Mouse (Mus musculus): ENCODE data around the gene Ly6g5b. TPM values are rescaled to one million over a fixed set of nuclear protein-coding genes. Genes with fewer than 3 reads are reported as not detected.

Ly6g5b gene
- polyA plus RNA-seq, 1 experiment from 2014 or later = 0.66 TPM

- Histone ChIP-seq H3K4me2 (ENCODE audit: low read depth, low read length) (no peak overlapping the region), H3K27me3 (replicated peaks; ENCODE audit: control insufficient read depth, insufficient read depth, low read length) (no peaks in the 10 kb centered on the region), H3K4me3 (ENCODE audit: low read length) (no peak overlapping the region), H3K9me3 (ENCODE audit: control insufficient read depth, low read length) (peaks cover 3% of the 10 kb centered on the region; the same call in 1 of the 2 replicates), H3K9ac (ENCODE audit: low read depth, low read length) (no peak overlapping the region), H3K36me3 (ENCODE audit: control insufficient read depth, insufficient read depth, low read length) (peaks cover 77% of the 10 kb centered on the region), H3K4me1 (ENCODE audit: control insufficient read depth, insufficient read depth, low read length) (no peaks in the 10 kb centered on the region), H3K27ac (ENCODE audit: low read length) (no peak overlapping the region)
- ATAC-seq = no peak
- 61% methylated on average over 3 of the region's 3 CpGs for WGBS
Measured at GRCm38 (mm10) chr17:35147348-35147747, 32.1 kb upstream of the Ly6g5b start.

- Histone ChIP-seq H3K9me3 (ENCODE audit: control insufficient read depth, low read length) (peaks cover 3% of the 10 kb centered on the region; the same call in 1 of the 2 replicates), H3K27me3 (replicated peaks; ENCODE audit: control insufficient read depth, insufficient read depth, low read length) (no peaks in the 10 kb centered on the region), H3K4me3 (ENCODE audit: low read length) (no peak overlapping the region), H3K27ac (ENCODE audit: low read length) (no peak overlapping the region), H3K9ac (ENCODE audit: low read depth, low read length) (no peak overlapping the region), H3K4me1 (ENCODE audit: control insufficient read depth, insufficient read depth, low read length) (no peaks in the 10 kb centered on the region), H3K36me3 (ENCODE audit: control insufficient read depth, insufficient read depth, low read length) (peaks cover 80% of the 10 kb centered on the region), H3K4me2 (ENCODE audit: low read depth, low read length) (no peak overlapping the region)
- ATAC-seq = no peak
- 87% methylated on average over 5 of the region's 5 CpGs for WGBS
Measured at GRCm38 (mm10) chr17:35146139-35146538, 30.9 kb upstream of the Ly6g5b start.

- H3K9ac ChIP-seq (ENCODE audit: low read depth, low read length) = no peak overlapping the region
- no peak overlapping the region for H3K27ac ChIP-seq (ENCODE audit: low read length)
- ATAC-seq = no peak
- peaks cover 3% of the 10 kb centered on the region; the same call in 1 of the 2 replicates for H3K9me3 ChIP-seq (ENCODE audit: control insufficient read depth, low read length)
- H3K4me2 ChIP-seq (ENCODE audit: low read depth, low read length) = no peak overlapping the region
- no peaks in the 10 kb centered on the region for H3K27me3 ChIP-seq (replicated peaks; ENCODE audit: control insufficient read depth, insufficient read depth, low read length)
- 0 out of 2 replicates have a peak, but pooled peaks cover 9% of the 10 kb centered on the region for H3K4me1 ChIP-seq (ENCODE audit: control insufficient read depth, insufficient read depth, low read length)
- peaks cover 69% of the 10 kb centered on the region for H3K36me3 ChIP-seq (ENCODE audit: control insufficient read depth, insufficient read depth, low read length)
- H3K4me3 ChIP-seq (ENCODE audit: low read length) = no peak overlapping the region
- WGBS = 88% methylated on average over 6 of the region's 6 CpGs
Measured at GRCm38 (mm10) chr17:35141971-35142370, 26.7 kb upstream of the Ly6g5b start.

GRCm38 (mm10) chr17:35140490-35140996 is 25.3 kb upstream of the Ly6g5b start:
- peaks cover 55% of the 10 kb centered on the region for H3K36me3 ChIP-seq (ENCODE audit: control insufficient read depth, insufficient read depth, low read length)
- H3K9me3 ChIP-seq (ENCODE audit: control insufficient read depth, low read length) = peaks cover 3% of the 10 kb centered on the region; the same call in 1 of the 2 replicates

GRCm38 (mm10) chr17:35139269-35139668 is 24.0 kb upstream of the Ly6g5b start:
- H3K36me3 ChIP-seq (ENCODE audit: control insufficient read depth, insufficient read depth, low read length) = peaks cover 42% of the 10 kb centered on the region
- WGBS = 91% methylated on average over 3 of the region's 3 CpGs
- ATAC-seq = no peak

More at GRCm38 (mm10) chr17:35140490-35140996, 25.3 kb upstream of the Ly6g5b start:
- WGBS = 85% methylated on average over 16 of the region's 16 CpGs
- ATAC-seq = no peak
- Histone ChIP-seq H3K4me1 (ENCODE audit: control insufficient read depth, insufficient read depth, low read length) (0 out of 2 replicates have a peak, but pooled peaks cover 14% of the 10 kb centered on the region), H3K27ac (ENCODE audit: low read length) (no peak overlapping the region), H3K4me3 (ENCODE audit: low read length) (no peak overlapping the region), H3K4me2 (ENCODE audit: low read depth, low read length) (no peak overlapping the region), H3K9ac (ENCODE audit: low read depth, low read length) (no peak overlapping the region), H3K27me3 (replicated peaks; ENCODE audit: control insufficient read depth, insufficient read depth, low read length) (no peaks in the 10 kb centered on the region)

GRCm38 (mm10) chr17:35135591-35136320 is 20.5 kb upstream of the Ly6g5b start:
- peak overlapping the region; percentile 84 for H3K27ac ChIP-seq (ENCODE audit: low read length)
- H3K4me3 ChIP-seq (ENCODE audit: low read length) = peak overlapping the region; percentile 71
- H3K9me3 ChIP-seq (ENCODE audit: control insufficient read depth, low read length) = no peaks in the 10 kb centered on the region
- WGBS = under 1% methylated on average over 42 of the region's 43 CpGs
- H3K27me3 ChIP-seq (replicated peaks; ENCODE audit: control insufficient read depth, insufficient read depth, low read length) = no peaks in the 10 kb centered on the region
- peaks cover 14% of the 10 kb centered on the region for H3K36me3 ChIP-seq (ENCODE audit: control insufficient read depth, insufficient read depth, low read length)
- ATAC-seq = peak; percentile 70
- peak overlapping the region; percentile 69 for H3K9ac ChIP-seq (ENCODE audit: low read depth, low read length)
- H3K4me2 ChIP-seq (ENCODE audit: low read depth, low read length) = peak overlapping the region; percentile 64
- peaks cover 14% of the 10 kb centered on the region; the same call in 1 of the 2 replicates for H3K4me1 ChIP-seq (ENCODE audit: control insufficient read depth, insufficient read depth, low read length)

More at GRCm38 (mm10) chr17:35139269-35139668, 24.0 kb upstream of the Ly6g5b start:
- Histone ChIP-seq H3K27me3 (replicated peaks; ENCODE audit: control insufficient read depth, insufficient read depth, low read length) (no peaks in the 10 kb centered on the region), H3K4me2 (ENCODE audit: low read depth, low read length) (no peak overlapping the region), H3K9me3 (ENCODE audit: control insufficient read depth, low read length) (peaks cover 3% of the 10 kb centered on the region; the same call in 1 of the 2 replicates), H3K4me1 (ENCODE audit: control insufficient read depth, insufficient read depth, low read length) (0 out of 2 replicates have a peak, but pooled peaks cover 14% of the 10 kb centered on the region), H3K27ac (ENCODE audit: low read length) (no peak overlapping the region), H3K9ac (ENCODE audit: low read depth, low read length) (no peak overlapping the region), H3K4me3 (ENCODE audit: low read length) (no peak overlapping the region)

- Histone ChIP-seq H3K4me1 (ENCODE audit: control insufficient read depth, insufficient read depth, low read length) (peaks cover 11% of the 10 kb centered on the region; the same call in 1 of the 2 replicates), H3K9me3 (ENCODE audit: control insufficient read depth, low read length) (no peaks in the 10 kb centered on the region), H3K9ac (ENCODE audit: low read depth, low read length) (peak within 1 kb of the TSS; percentile 69), H3K27me3 (replicated peaks; ENCODE audit: control insufficient read depth, insufficient read depth, low read length) (no peaks in the 10 kb centered on the region), H3K4me3 (ENCODE audit: low read length) (peak within 1 kb of the TSS; percentile 71), H3K36me3 (ENCODE audit: control insufficient read depth, insufficient read depth, low read length) (peaks cover 8% of the 10 kb centered on the region), H3K27ac (ENCODE audit: low read length) (peak within 1 kb of the TSS; percentile 84), H3K4me2 (ENCODE audit: low read depth, low read length) (peak within 1 kb of the TSS; percentile 64)
- WGBS = under 1% methylated on average over 65 of the region's 66 CpGs
- ATAC-seq = peak; percentile 95
Measured at GRCm38 (mm10) chr17:35134801-35135590, 19.8 kb upstream of the Ly6g5b start, which contains the start of gene Bag6. Gene Bag6, plus strand, starts transcription at chr17:35135178.

- Histone ChIP-seq H3K4me3 (ENCODE audit: low read length) (no peak overlapping the region), H3K4me1 (ENCODE audit: control insufficient read depth, insufficient read depth, low read length) (peaks cover 12% of the 10 kb centered on the region; the same call in 1 of the 2 replicates), H3K27ac (ENCODE audit: low read length) (no peak overlapping the region), H3K9me3 (ENCODE audit: control insufficient read depth, low read length) (no peaks in the 10 kb centered on the region), H3K27me3 (replicated peaks; ENCODE audit: control insufficient read depth, insufficient read depth, low read length) (no peaks in the 10 kb centered on the region), H3K9ac (ENCODE audit: low read depth, low read length) (no peak overlapping the region), H3K36me3 (ENCODE audit: control insufficient read depth, insufficient read depth, low read length) (peaks cover 3% of the 10 kb centered on the region; the same call in 1 of the 2 replicates), H3K4me2 (ENCODE audit: low read depth, low read length) (no peak overlapping the region)
- 90% methylated on average over 7 of the region's 7 CpGs for WGBS
- ATAC-seq = no peak
Measured at GRCm38 (mm10) chr17:35133517-35133916, 18.3 kb upstream of the Ly6g5b start.

GRCm38 (mm10) chr17:35132174-35132560 is 16.9 kb upstream of the Ly6g5b start:
- ATAC-seq = no peak
- H3K27ac ChIP-seq (ENCODE audit: low read length) = no peak overlapping the region
- H3K4me2 ChIP-seq (ENCODE audit: low read depth, low read length) = no peak overlapping the region

More at GRCm38 (mm10) chr17:35132174-35132560, 16.9 kb upstream of the Ly6g5b start:
- H3K9ac ChIP-seq (ENCODE audit: low read depth, low read length) = no peak overlapping the region
- H3K4me3 ChIP-seq (ENCODE audit: low read length) = no peak overlapping the region
- 61% methylated on average over 3 of the region's 3 CpGs for WGBS
- no peaks in the 10 kb centered on the region for H3K9me3 ChIP-seq (ENCODE audit: control insufficient read depth, low read length)
- H3K27me3 ChIP-seq (replicated peaks; ENCODE audit: control insufficient read depth, insufficient read depth, low read length) = no peaks in the 10 kb centered on the region
- H3K4me1 ChIP-seq (ENCODE audit: control insufficient read depth, insufficient read depth, low read length) = peaks cover 19% of the 10 kb centered on the region
- H3K36me3 ChIP-seq (ENCODE audit: control insufficient read depth, insufficient read depth, low read length) = peaks cover 8% of the 10 kb centered on the region
